Mouse (Mus musculus) limb, embryonic 11.5 days (tissue): ENCODE results near the gene Fbxo36. TPM values are rescaled to one million over a fixed set of nuclear protein-coding genes. Genes with fewer than 3 reads are reported as not detected.

Experiments
- ATAC-seq: fragments of 200-750 bp; cut with Nextera tagmentation; 2 replicates; pipeline ENCODE4 v1.8.0; 2017; ENCODE audit warnings: low read depth; ENCODE audit not compliant: insufficient number of reproducible peaks, low FRiP score, low TSS enrichment
- DNase-seq: peaks from one replicate; pipeline ENCODE4 v3.0.0-alpha.2; 2015; ENCODE audit warnings: low spot score
- H3K27ac ChIP-seq: fragments of 300-500 bp; sonication (generic); replicated peaks from 2 replicates; pipeline ENCODE4 v1.5.1; 2014; ENCODE audit warnings: low read depth, mild to moderate bottlenecking, low read length
- H3K27me3 ChIP-seq: fragments of 300-500 bp; sonication (generic); 2 replicates; pipeline ENCODE4 v1.6.1; 2014; ENCODE audit warnings: mild to moderate bottlenecking, low read length, mixed read lengths; ENCODE audit not compliant: control insufficient read depth, insufficient read depth
- H3K36me3 ChIP-seq: fragments of 300-500 bp; sonication (generic); 2 replicates; pipeline ENCODE4 v1.6.1; 2014; ENCODE audit warnings: mild to moderate bottlenecking, low read length, moderate library complexity, mixed read lengths; ENCODE audit not compliant: control insufficient read depth, insufficient read depth
- H3K4me1 ChIP-seq: fragments of 300-500 bp; sonication (generic); 2 replicates; pipeline ENCODE4 v1.6.1; 2014; ENCODE audit warnings: low read length, mixed read lengths; ENCODE audit not compliant: control insufficient read depth, insufficient read depth
- H3K4me2 ChIP-seq: fragments of 300-500 bp; sonication (generic); 2 replicates; pipeline ENCODE4 v1.6.1; 2014; ENCODE audit warnings: low read depth, mild to moderate bottlenecking, moderate library complexity; ENCODE audit not compliant: severe bottlenecking
- H3K4me3 ChIP-seq: fragments of 300-500 bp; sonication (generic); 2 replicates; pipeline ENCODE4 v1.5.1; 2014; ENCODE audit warnings: low read depth, low read length
- H3K9ac ChIP-seq: fragments of 300-500 bp; sonication (generic); 2 replicates; pipeline ENCODE4 v1.6.1; 2014; ENCODE audit warnings: mild to moderate bottlenecking, low read length
- H3K9me3 ChIP-seq: fragments of 300-500 bp; sonication (generic); 2 replicates; pipeline ENCODE4 v1.6.1; 2016; ENCODE audit warnings: low read length; ENCODE audit not compliant: control insufficient read depth
- WGBS: fragments of 180-500 bp; shearing (Covaris S2); extraction: QIAGEN DNeasy Blood & Tissue Kit; methylation state at CpG from one replicate; pipeline ENCODE4 v1.1.7; 2014; 5-methylcytosine and 5-hydroxymethylcytosine counted together
- polyA plus RNA-seq: library from polyadenylated mRNA; unstranded; fragments of >200 nt; fragmentation: Nextera tagmentation; extraction: Ambion mirVana; gene quantifications from 2 replicates; pipeline ENCODE4 v1.2.1, GENCODE M21; 2014

Gene Fbxo36
- polyA plus RNA-seq, 1 experiment from 2014 or later = 6.5 TPM

DNA sequence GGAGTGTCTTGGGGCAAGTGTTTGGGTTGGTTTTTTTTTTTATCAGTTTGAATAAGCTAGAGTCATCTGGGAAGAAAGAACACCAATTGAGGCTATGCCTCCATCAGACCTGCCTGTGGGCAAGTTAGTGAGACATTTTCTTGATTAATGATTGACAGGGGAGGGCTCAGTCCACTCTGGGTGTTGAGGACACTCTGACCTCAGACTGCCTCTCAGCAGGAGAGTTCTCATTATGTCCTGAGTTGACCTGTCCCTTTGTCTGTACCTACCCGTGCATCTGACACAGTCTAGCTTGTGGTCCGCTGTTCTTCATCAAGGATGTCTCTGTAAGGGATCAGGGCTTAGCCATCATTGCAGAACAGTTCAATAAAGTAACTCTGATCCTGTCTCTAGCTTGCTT lies 107.7 kb downstream of the Fbxo36 start:
- H3K4me3 ChIP-seq = no peak overlapping the region
- no peak overlapping the region for H3K4me2 ChIP-seq
- no peaks in the 10 kb centered on the region for H3K9me3 ChIP-seq
- H3K9ac ChIP-seq = no peak overlapping the region
- H3K27me3 ChIP-seq = no peaks in the 10 kb centered on the region
- H3K27ac ChIP-seq = no peak overlapping the region
- no peaks in the 10 kb centered on the region for H3K36me3 ChIP-seq
- no peak for DNase-seq
- ATAC-seq = no peak
- WGBS = 80% methylated on average over 2 of the region's 2 CpGs
- no peaks in the 10 kb centered on the region for H3K4me1 ChIP-seq

Other genes starting within 250 kb of the Fbxo36 start
- 1.1 TPM in 2 replicates for gene Dner, start 143.6 kb upstream of the Fbxo36 start, polyA plus RNA-seq
- 74.5 and 76.6 TPM in 2 replicates for gene Trip12, start 675 bp downstream of the Fbxo36 start, polyA plus RNA-seq
- 0.05 and 0.07 TPM in 2 replicates for gene Slc16a14, start 95.3 kb downstream of the Fbxo36 start, polyA plus RNA-seq